ENCODE assay signal across 8 mouse cellular contexts in genomic region chr1:69241502-69242214, GRCm38 (mm10).
DNase-seq lines count a peak whose midpoint lies in the region; ATAC-seq and TF ChIP-seq lines count a peak whose summit lies in the region.

No protein-coding gene starts in this region.

- no peak overlapping the region for H3K4me3 ChIP-seq in ES-Bruce4 (ENCODE audit: low read depth, low read length)
- H3K4me3 ChIP-seq in forebrain, embryonic 12.5 days (replicated peaks) = peak overlapping the region; percentile 36
- H3K4me3 ChIP-seq in layer of hippocampus, adult 2 months = peak overlapping the region; percentile 49
- H3K4me3 ChIP-seq in olfactory bulb, adult 2 months (ENCODE audit: insufficient read depth, low read depth, low read length) = peak overlapping the region; percentile 42

- TF ChIP-seq CTCF in ES-Bruce4 (IDR thresholded peaks at IDR 0.05; ENCODE audit: low read depth, low read length) = peak; percentile 82
- peak; percentile 98 for TF ChIP-seq CTCF in brain, embryonic 14.5 days (IDR thresholded peaks at IDR 0.05; ENCODE audit: borderline replicate concordance, extremely low read depth, insufficient read depth, insufficient read length)
- TF ChIP-seq CTCF in layer of hippocampus, adult 2 months (conservative IDR thresholded peaks at IDR 0.05) = peak; percentile 99
- TF ChIP-seq CTCF in olfactory bulb, adult 2 months (IDR thresholded peaks at IDR 0.05; ENCODE audit: insufficient read depth, low read depth, low read length) = peak; percentile 63

- H3K9ac ChIP-seq in ES-Bruce4 (ENCODE audit: low read depth, poor library complexity, severe bottlenecking) = no peak overlapping the region
- 0 out of 2 replicates have a peak overlapping the region, but pooled peaks have one; percentile 12 for H3K9ac ChIP-seq in forebrain, embryonic 12.5 days

- WGBS in forebrain, embryonic 12.5 days = 2% methylated on average over 11 of the region's 11 CpGs
- WGBS in olfactory bulb, adult 2 months = 5% methylated on average over 11 of the region's 11 CpGs

- H3K9me3 ChIP-seq in ES-Bruce4 (replicated peaks; ENCODE audit: control insufficient read depth, insufficient read depth, low read length, poor library complexity, severe bottlenecking) = no peaks in the 10 kb centered on the region
- H3K9me3 ChIP-seq in forebrain, embryonic 12.5 days = peaks cover 2% of the 10 kb centered on the region; the same call in 1 of the 2 replicates

- peak; percentile 88 for DNase-seq in brain, embryonic 14.5 days (ENCODE audit: low read depth)
- peak; percentile 34 to 71 for DNase-seq in layer of hippocampus, adult 2 months (ENCODE audit: low spot score in 2 of 2)
- DNase-seq in lung, adult 18-20 months = peak; percentile 8 to 22
- DNase-seq in urinary bladder, postnatal 14 days (ENCODE audit: low spot score) = peak; percentile 65

- no peaks in the 10 kb centered on the region for H3K4me1 ChIP-seq in ES-Bruce4 (ENCODE audit: control insufficient read depth, insufficient read depth, low read length)
- no peaks in the 10 kb centered on the region for H3K4me1 ChIP-seq in forebrain, embryonic 12.5 days
- no peaks in the 10 kb centered on the region for H3K4me1 ChIP-seq in olfactory bulb, adult 2 months (ENCODE audit: control insufficient read depth, insufficient read depth, low read length)

- no peaks in the 10 kb centered on the region for H3K27me3 ChIP-seq in ES-Bruce4 (ENCODE audit: control insufficient read depth, insufficient read depth, low read length, poor library complexity, severe bottlenecking)
- no peaks in the 10 kb centered on the region for H3K27me3 ChIP-seq in forebrain, embryonic 12.5 days

- H3K27ac ChIP-seq in ES-Bruce4 (ENCODE audit: insufficient read depth, low read length) = no peak overlapping the region
- H3K27ac ChIP-seq in forebrain, embryonic 12.5 days = no peak overlapping the region
- peak overlapping the region; percentile 11; the same call in 1 of the 2 replicates for H3K27ac ChIP-seq in layer of hippocampus, adult 2 months
- no peak overlapping the region for H3K27ac ChIP-seq in olfactory bulb, adult 2 months (ENCODE audit: insufficient read depth, low read depth, low read length)

- no peaks in the 10 kb centered on the region for H3K36me3 ChIP-seq in ES-Bruce4 (ENCODE audit: control insufficient read depth, insufficient read depth, low read length, poor library complexity, severe bottlenecking)
- H3K36me3 ChIP-seq in forebrain, embryonic 12.5 days (replicated peaks) = no peaks in the 10 kb centered on the region

- peak overlapping the region; percentile 65 for H3K4me2 ChIP-seq in forebrain, embryonic 12.5 days

- TF ChIP-seq POLR2A in ES-Bruce4 (IDR thresholded peaks at IDR 0.05; ENCODE audit: insufficient read depth, low read length) = no peak
- no peak for TF ChIP-seq POLR2A in brain, embryonic 14.5 days (IDR thresholded peaks at IDR 0.05; ENCODE audit: borderline replicate concordance, extremely low read depth, insufficient read depth, insufficient read length, poor library complexity, severe bottlenecking)
- no peak for TF ChIP-seq POLR2A in olfactory bulb, adult 2 months (IDR thresholded peaks at IDR 0.05; ENCODE audit: insufficient read depth, low read depth, low read length)

- TF ChIP-seq EP300 in ES-Bruce4 (IDR thresholded peaks at IDR 0.05; ENCODE audit: insufficient read depth, low read depth, low read length) = no peak

- peak; percentile 89 for ATAC-seq in forebrain, embryonic 12.5 days (ENCODE audit: low FRiP score)
- peak; percentile 90 to 98 for ATAC-seq in hematopoietic stem cell, adult 5-6 weeks (replicated peaks in 1 of 2; ENCODE audit: insufficient read depth in 1 of 2, low FRiP score in 2 of 2, low TSS enrichment in 1 of 2, low read depth in 1 of 2, poor library complexity in 2 of 2, severe bottlenecking in 2 of 2)

Comparison
In these comparisons a context has a peak if more than half of its experiments do, and no peak if none do; other contexts are left out.
1. DNase-seq: peak in every context shown above with its lines; median percentile 88 in brain, embryonic 14.5 days; 65 in urinary bladder, postnatal 14 days; 52 in layer of hippocampus, adult 2 months; 15 in lung, adult 18-20 months.